In the genomic region with DNA sequence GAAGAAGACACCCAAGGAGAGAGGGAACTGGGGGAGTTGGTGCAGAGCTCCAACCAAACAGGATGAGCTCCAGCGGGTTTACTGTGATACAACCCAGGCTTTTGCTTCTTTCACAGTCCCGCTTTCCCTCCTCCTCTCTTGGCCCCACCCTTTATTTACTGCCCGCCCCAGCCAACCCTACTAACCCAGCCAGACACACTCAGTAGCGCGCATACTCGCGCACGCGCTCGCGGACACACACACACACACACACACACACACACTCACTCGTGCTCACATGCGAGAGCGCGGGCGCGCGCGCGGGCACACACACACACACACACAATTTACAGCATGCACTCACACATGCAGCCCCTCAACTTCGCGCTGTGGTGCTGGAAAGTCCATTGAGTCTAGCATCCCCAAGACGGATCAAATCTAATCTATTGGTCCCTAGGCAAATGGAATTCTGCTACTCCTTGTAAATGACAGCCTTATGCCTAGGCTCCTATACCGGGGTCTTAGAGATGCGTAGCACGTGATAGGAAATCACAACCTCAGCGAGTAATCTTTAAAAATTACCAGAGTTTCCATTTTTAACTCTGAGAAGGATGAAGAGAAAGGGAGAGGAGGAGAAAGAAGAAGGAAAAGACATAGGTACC, we compare ENCODE assay signal across 8 mouse cellular contexts. TPM values are rescaled to one million over a fixed set of nuclear protein-coding genes. Genes with fewer than 3 reads are reported as not detected.
DNase-seq lines count a peak whose midpoint lies in the region; ATAC-seq lines count a peak whose summit lies in the region.

A gene (minus strand): TSS at position 134 of the 641 bp plus-strand sequence.

- peaks cover 14% of the 10 kb centered on the region for H3K4me1 ChIP-seq in hindbrain, embryonic 15.5 days (replicated peaks)
- peaks cover 17% of the 10 kb centered on the region for H3K4me1 ChIP-seq in limb, embryonic 15.5 days

- peak within 1 kb of the TSS; percentile 66 for H3K27ac ChIP-seq in hindbrain, embryonic 15.5 days (replicated peaks)
- H3K27ac ChIP-seq in limb, embryonic 15.5 days = no peak within 1 kb of the TSS

- H3K4me3 ChIP-seq in hindbrain, embryonic 15.5 days = peak within 1 kb of the TSS; percentile 52
- H3K4me3 ChIP-seq in limb, embryonic 15.5 days = peak within 1 kb of the TSS; percentile 44

- peak; percentile 92 for ATAC-seq in hindbrain, embryonic 15.5 days (ENCODE audit: low FRiP score, low read depth)
- peak; percentile 55; the same call in 1 of the 2 replicates for ATAC-seq in limb, embryonic 15.5 days (ENCODE audit: insufficient number of reproducible peaks, low FRiP score, low TSS enrichment, low read depth)

- peak within 1 kb of the TSS; percentile 75 for H3K4me2 ChIP-seq in hindbrain, embryonic 15.5 days
- H3K4me2 ChIP-seq in limb, embryonic 15.5 days = peak within 1 kb of the TSS; percentile 90

- peaks cover 4% of the 10 kb centered on the region; the same call in 1 of the 2 replicates for H3K27me3 ChIP-seq in hindbrain, embryonic 15.5 days
- peaks cover 24% of the 10 kb centered on the region for H3K27me3 ChIP-seq in limb, embryonic 15.5 days

- H3K36me3 ChIP-seq in hindbrain, embryonic 15.5 days = no peaks in the 10 kb centered on the region
- no peaks in the 10 kb centered on the region for H3K36me3 ChIP-seq in limb, embryonic 15.5 days

- WGBS in hindbrain, embryonic 15.5 days = under 1% methylated on average over 26 of the region's 27 CpGs
- under 1% methylated on average over 27 of the region's 27 CpGs for WGBS in limb, embryonic 15.5 days

- H3K9me3 ChIP-seq in hindbrain, embryonic 15.5 days = no peaks in the 10 kb centered on the region
- no peaks in the 10 kb centered on the region for H3K9me3 ChIP-seq in limb, embryonic 15.5 days

- peak; percentile 67 to 80 for DNase-seq in cerebellum, postnatal 25 days
- no peak for DNase-seq in cerebellum, adult 11-12 months
- peak; percentile 5 for DNase-seq in lung, postnatal 10 days
- DNase-seq in lung, postnatal 25 days (ENCODE audit: low spot score) = no peak
- peak; percentile 35 for DNase-seq in right cerebral cortex, postnatal 25 days
- no peak for DNase-seq in ovary, postnatal 14 days (ENCODE audit: low spot score)

- H3K9ac ChIP-seq in hindbrain, embryonic 15.5 days = peak within 1 kb of the TSS; percentile 51
- 0 out of 2 replicates have a peak within 1 kb of the TSS, but pooled peaks have one; percentile 7 for H3K9ac ChIP-seq in limb, embryonic 15.5 days

RNA-seq across cellular contexts. Expression of the gene that starts here (rescaled TPM):
- polyA plus RNA-seq in hindbrain, embryonic 15.5 days (2015; fragmentation: Nextera tagmentation; extraction: Ambion mirVana) = 34.5 and 39.0 TPM in 2 replicates
- polyA plus RNA-seq in limb, embryonic 15.5 days (2015; fragmentation: Nextera tagmentation; extraction: Ambion mirVana) = 2.1 and 2.8 TPM in 2 replicates

Comparison
In these comparisons a context has a peak if more than half of its experiments do, and no peak if none do; other contexts are left out.
1. DNase-seq: peak in cerebellum, postnatal 25 days (2 of 2), lung, postnatal 10 days (single experiment) and right cerebral cortex, postnatal 25 days (single experiment); none in cerebellum, adult 11-12 months (single experiment), lung, postnatal 25 days (single experiment) and ovary, postnatal 14 days (single experiment).